Mouse (Mus musculus) lung, embryonic 15.5 days (tissue): ENCODE measurements at regions not wholly inside any gene's neighbourhood (a gene's known extent, or its start where the extent isn't known, plus 50 kb on each side); places are given as distances from the start of the nearest gene placed in this dataset.

Source experiments
- ATAC-seq: fragments of 200-750 bp; cut with Nextera tagmentation; 2 replicates; pipeline ENCODE4 v1.8.0; 2017; ENCODE audit warnings: moderate number of reproducible peaks, borderline replicate concordance; ENCODE audit not compliant: low FRiP score, low TSS enrichment; ENCODE audit errors: extremely low read depth
- H3K27ac ChIP-seq: fragments of 300-500 bp; sonication (generic); 2 replicates; pipeline ENCODE4 v1.5.1; 2015; ENCODE audit warnings: moderate library complexity, mild to moderate bottlenecking, inconsistent platforms
- H3K27me3 ChIP-seq: fragments of 300-500 bp; sonication (generic); 2 replicates; pipeline ENCODE4 v1.6.1; 2015; ENCODE audit warnings: inconsistent platforms
- H3K36me3 ChIP-seq: fragments of 300-500 bp; sonication (generic); 2 replicates; pipeline ENCODE4 v1.6.1; 2015; ENCODE audit warnings: inconsistent platforms
- H3K4me1 ChIP-seq: fragments of 300-500 bp; sonication (generic); 2 replicates; pipeline ENCODE4 v1.6.1; 2015; ENCODE audit warnings: inconsistent platforms
- H3K4me2 ChIP-seq: fragments of 300-500 bp; sonication (generic); 2 replicates; pipeline ENCODE4 v1.6.1; 2015; ENCODE audit warnings: inconsistent platforms, mild to moderate bottlenecking, moderate library complexity
- H3K4me3 ChIP-seq: fragments of 300-500 bp; sonication (generic); 2 replicates; pipeline ENCODE4 v1.5.1; 2015; ENCODE audit warnings: mild to moderate bottlenecking, inconsistent platforms
- H3K9ac ChIP-seq: fragments of 300-500 bp; sonication (generic); 2 replicates; pipeline ENCODE4 v1.6.1; 2015; ENCODE audit warnings: inconsistent platforms
- H3K9me3 ChIP-seq: fragments of 300-500 bp; sonication (generic); 2 replicates; pipeline ENCODE4 v1.6.1; 2016; ENCODE audit warnings: inconsistent platforms
- WGBS: fragments of 180-500 bp; shearing (Covaris S2); methylation state at CpG from one replicate; pipeline ENCODE4 v1.1.7; 2015; 5-methylcytosine and 5-hydroxymethylcytosine counted together

GRCm38 (mm10) chr13:82849037-82849436 is 654.8 kb upstream of the Mef2c start:
- Histone ChIP-seq H3K4me3 (no peak overlapping the region), H3K9me3 (no peaks in the 10 kb centered on the region), H3K4me2 (no peak overlapping the region), H3K9ac (no peak overlapping the region), H3K36me3 (no peaks in the 10 kb centered on the region), H3K27ac (no peak overlapping the region), H3K27me3 (no peaks in the 10 kb centered on the region), H3K4me1 (no peaks in the 10 kb centered on the region)
- no peak for ATAC-seq
- WGBS = 53% methylated on average over 3 of the region's 3 CpGs

- no peak overlapping the region for H3K4me3 ChIP-seq
- H3K4me2 ChIP-seq = no peak overlapping the region
- H3K9me3 ChIP-seq = no peaks in the 10 kb centered on the region
- no peak overlapping the region for H3K27ac ChIP-seq
- no peaks in the 10 kb centered on the region for H3K27me3 ChIP-seq
- H3K9ac ChIP-seq = no peak overlapping the region
- no peaks in the 10 kb centered on the region for H3K36me3 ChIP-seq
- ATAC-seq = no peak
- H3K4me1 ChIP-seq = no peaks in the 10 kb centered on the region
Observed at GRCm38 (mm10) chr13:82869869-82870268, 634.0 kb upstream of the Mef2c start.

GRCm38 (mm10) chr13:82874091-82874490 is 629.7 kb upstream of the Mef2c start:
- Histone ChIP-seq H3K27ac (no peak overlapping the region), H3K27me3 (no peaks in the 10 kb centered on the region), H3K36me3 (no peaks in the 10 kb centered on the region), H3K4me3 (no peak overlapping the region), H3K4me1 (no peaks in the 10 kb centered on the region), H3K4me2 (no peak overlapping the region), H3K9me3 (no peaks in the 10 kb centered on the region), H3K9ac (no peak overlapping the region)
- WGBS = 70% methylated on average over 1 of the region's 1 CpGs
- no peak for ATAC-seq

GRCm38 (mm10) chr13:82883368-82883767 is 620.5 kb upstream of the Mef2c start:
- Histone ChIP-seq H3K4me1 (no peaks in the 10 kb centered on the region), H3K9ac (no peak overlapping the region), H3K4me3 (no peak overlapping the region), H3K36me3 (no peaks in the 10 kb centered on the region), H3K27me3 (no peaks in the 10 kb centered on the region), H3K27ac (no peak overlapping the region), H3K4me2 (no peak overlapping the region), H3K9me3 (no peaks in the 10 kb centered on the region)
- no peak for ATAC-seq

- Histone ChIP-seq H3K36me3 (no peaks in the 10 kb centered on the region), H3K4me1 (no peaks in the 10 kb centered on the region), H3K9me3 (no peaks in the 10 kb centered on the region), H3K27me3 (no peaks in the 10 kb centered on the region), H3K4me3 (no peak overlapping the region), H3K27ac (no peak overlapping the region), H3K9ac (no peak overlapping the region), H3K4me2 (no peak overlapping the region)
- ATAC-seq = no peak
- 62% methylated on average over 1 of the region's 1 CpGs for WGBS
Observed at GRCm38 (mm10) chr13:82888755-82889154, 615.1 kb upstream of the Mef2c start.

GRCm38 (mm10) chr13:82892731-82893130 is 611.1 kb upstream of the Mef2c start:
- Histone ChIP-seq H3K9me3 (no peaks in the 10 kb centered on the region), H3K4me3 (no peak overlapping the region), H3K27me3 (no peaks in the 10 kb centered on the region), H3K4me2 (no peak overlapping the region), H3K9ac (no peak overlapping the region), H3K27ac (no peak overlapping the region), H3K4me1 (no peaks in the 10 kb centered on the region), H3K36me3 (no peaks in the 10 kb centered on the region)
- no peak for ATAC-seq
- 73% methylated on average over 2 of the region's 2 CpGs for whole genome bisulfite sequencing

GRCm38 (mm10) chr13:82899686-82900085 is 604.1 kb upstream of the Mef2c start:
- Histone ChIP-seq H3K9ac (no peak overlapping the region), H3K9me3 (no peaks in the 10 kb centered on the region), H3K27me3 (no peaks in the 10 kb centered on the region), H3K36me3 (no peaks in the 10 kb centered on the region), H3K27ac (no peak overlapping the region), H3K4me1 (no peaks in the 10 kb centered on the region), H3K4me3 (no peak overlapping the region), H3K4me2 (no peak overlapping the region)
- ATAC-seq = no peak
- WGBS = 60% methylated on average over 4 of the region's 4 CpGs

- 51% methylated on average over 4 of the region's 4 CpGs for WGBS
- no peak overlapping the region for H3K27ac ChIP-seq
- H3K36me3 ChIP-seq = no peaks in the 10 kb centered on the region
- no peak overlapping the region for H3K9ac ChIP-seq
- no peaks in the 10 kb centered on the region for H3K9me3 ChIP-seq
- no peak for ATAC-seq
- H3K27me3 ChIP-seq = no peaks in the 10 kb centered on the region
- H3K4me1 ChIP-seq = no peaks in the 10 kb centered on the region
- no peak overlapping the region for H3K4me2 ChIP-seq
- no peak overlapping the region for H3K4me3 ChIP-seq
Observed at GRCm38 (mm10) chr13:82902160-82902559, 601.7 kb upstream of the Mef2c start.

- H3K36me3 ChIP-seq = no peaks in the 10 kb centered on the region
- H3K4me2 ChIP-seq = no peak overlapping the region
- no peaks in the 10 kb centered on the region for H3K27me3 ChIP-seq
- no peaks in the 10 kb centered on the region for H3K4me1 ChIP-seq
- H3K4me3 ChIP-seq = no peak overlapping the region
- no peak for ATAC-seq
- H3K27ac ChIP-seq = no peak overlapping the region
- no peak overlapping the region for H3K9ac ChIP-seq
- no peaks in the 10 kb centered on the region for H3K9me3 ChIP-seq
Observed at GRCm38 (mm10) chr13:82903637-82904036, 600.2 kb upstream of the Mef2c start.

GRCm38 (mm10) chr13:82907689-82908088 is 596.1 kb upstream of the Mef2c start:
- Histone ChIP-seq H3K9me3 (no peaks in the 10 kb centered on the region), H3K27ac (no peak overlapping the region), H3K4me1 (no peaks in the 10 kb centered on the region), H3K4me2 (no peak overlapping the region), H3K27me3 (no peaks in the 10 kb centered on the region), H3K4me3 (no peak overlapping the region), H3K36me3 (no peaks in the 10 kb centered on the region), H3K9ac (no peak overlapping the region)
- 90% methylated on average over 4 of the region's 4 CpGs for WGBS
- ATAC-seq = no peak

- no peaks in the 10 kb centered on the region for H3K27me3 ChIP-seq
- no peaks in the 10 kb centered on the region for H3K4me1 ChIP-seq
- no peak overlapping the region for H3K9ac ChIP-seq
- no peak overlapping the region for H3K4me3 ChIP-seq
- no peak overlapping the region for H3K4me2 ChIP-seq
- no peak for ATAC-seq
- no peak overlapping the region for H3K27ac ChIP-seq
- H3K36me3 ChIP-seq = no peaks in the 10 kb centered on the region
- WGBS = 85% methylated on average over 4 of the region's 4 CpGs
- no peaks in the 10 kb centered on the region for H3K9me3 ChIP-seq
Observed at GRCm38 (mm10) chr13:82909151-82909550, 594.7 kb upstream of the Mef2c start.

- H3K4me2 ChIP-seq = no peak overlapping the region
- no peaks in the 10 kb centered on the region for H3K4me1 ChIP-seq
- WGBS = 80% methylated on average over 8 of the region's 8 CpGs
- no peaks in the 10 kb centered on the region for H3K9me3 ChIP-seq
- no peak overlapping the region for H3K4me3 ChIP-seq
- no peak for ATAC-seq
- no peaks in the 10 kb centered on the region for H3K27me3 ChIP-seq
- no peaks in the 10 kb centered on the region for H3K36me3 ChIP-seq
- no peak overlapping the region for H3K27ac ChIP-seq
- H3K9ac ChIP-seq = no peak overlapping the region
Observed at GRCm38 (mm10) chr13:82912859-82913258, 591.0 kb upstream of the Mef2c start.

GRCm38 (mm10) chr13:82915194-82915593 is 588.6 kb upstream of the Mef2c start:
- 86% methylated on average over 4 of the region's 4 CpGs for WGBS
- H3K4me1 ChIP-seq = no peaks in the 10 kb centered on the region
- H3K4me3 ChIP-seq = no peak overlapping the region
- ATAC-seq = no peak
- H3K4me2 ChIP-seq = no peak overlapping the region
- H3K27ac ChIP-seq = no peak overlapping the region
- H3K27me3 ChIP-seq = no peaks in the 10 kb centered on the region
- no peak overlapping the region for H3K9ac ChIP-seq
- no peaks in the 10 kb centered on the region for H3K9me3 ChIP-seq
- H3K36me3 ChIP-seq = no peaks in the 10 kb centered on the region
